Mouse (Mus musculus) liver, embryonic 16.5 days (tissue): Measurements from ENCODE around the gene Ildr2. TPM values are rescaled to one million over a fixed set of nuclear protein-coding genes. Genes with fewer than 3 reads are reported as not detected.

Source experiments
- ATAC-seq: fragments of 200-750 bp; cut with Nextera tagmentation; 2 replicates; pipeline ENCODE4 v1.8.0; 2017; ENCODE audit warnings: low read depth, mild to moderate bottlenecking, moderate number of reproducible peaks, moderate library complexity
- H3K27ac ChIP-seq: fragments of 300-500 bp; sonication (generic); 2 replicates; pipeline ENCODE4 v1.5.1; 2014; ENCODE audit warnings: mild to moderate bottlenecking, low read length
- H3K27me3 ChIP-seq: fragments of 300-500 bp; sonication (generic); 2 replicates; pipeline ENCODE4 v1.6.1; 2014; ENCODE audit warnings: low read depth, low read length, mixed read lengths; ENCODE audit not compliant: control insufficient read depth, insufficient read depth
- H3K36me3 ChIP-seq: fragments of 300-500 bp; sonication (generic); 2 replicates; pipeline ENCODE4 v1.6.1; 2014; ENCODE audit warnings: mild to moderate bottlenecking; ENCODE audit not compliant: control insufficient read depth, insufficient read depth
- H3K4me1 ChIP-seq: fragments of 300-500 bp; sonication (generic); 2 replicates; pipeline ENCODE4 v1.6.1; 2014; ENCODE audit warnings: low read depth, low read length, mixed read lengths; ENCODE audit not compliant: control insufficient read depth
- H3K4me2 ChIP-seq: fragments of 300-500 bp; sonication (generic); 2 replicates; pipeline ENCODE4 v1.6.1; 2014; ENCODE audit warnings: low read depth, low read length, mixed read lengths
- H3K4me3 ChIP-seq: fragments of 300-500 bp; sonication (generic); 2 replicates; pipeline ENCODE4 v1.5.1; 2014; ENCODE audit warnings: low read depth, mild to moderate bottlenecking, low read length
- H3K9ac ChIP-seq: fragments of 300-500 bp; sonication (generic); 2 replicates; pipeline ENCODE4 v1.6.1; 2014; ENCODE audit warnings: low read depth, low read length
- H3K9me3 ChIP-seq: fragments of 300-500 bp; sonication (generic); replicated peaks from 2 replicates; pipeline ENCODE4 v1.6.1; 2016; ENCODE audit warnings: low read length; ENCODE audit not compliant: control insufficient read depth
- WGBS: fragments of 180-500 bp; shearing (Covaris S2); extraction: QIAGEN DNeasy Blood & Tissue Kit; methylation state at CpG from one replicate; pipeline ENCODE4 v1.1.7; 2014; ENCODE audit not compliant: insufficient replicate concordance; 5-methylcytosine and 5-hydroxymethylcytosine counted together
- polyA plus RNA-seq: library from polyadenylated mRNA; unstranded; fragments of >200 nt; fragmentation: Nextera tagmentation; extraction: Ambion mirVana; gene quantifications from 2 replicates; pipeline ENCODE4 v1.2.1, GENCODE M21; 2015

Gene Ildr2
- polyA plus RNA-seq, 1 experiment from 2014 or later: 0.04 TPM

DNA sequence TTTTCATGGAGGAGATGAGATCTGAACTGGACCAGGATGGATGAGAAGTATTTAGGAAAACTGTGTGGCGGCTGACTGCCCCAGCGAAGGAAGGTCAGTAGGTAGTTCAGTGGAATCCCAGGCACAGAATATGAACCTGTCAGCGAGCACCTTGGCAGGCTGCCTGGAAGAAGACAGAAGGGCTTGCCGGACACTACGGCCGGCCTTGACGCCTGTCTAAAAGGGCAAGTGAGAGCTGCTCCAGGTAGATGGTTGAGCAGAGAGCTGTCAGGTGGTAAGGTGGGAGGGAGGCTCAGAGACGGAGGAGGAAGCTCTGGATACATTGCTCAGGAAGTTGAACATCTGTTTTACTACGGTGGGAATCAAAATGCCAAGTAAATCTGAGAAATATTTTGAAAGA is 42.4 kb downstream of the Ildr2 start:
- no peaks in the 10 kb centered on the region for H3K9me3 ChIP-seq
- no peaks in the 10 kb centered on the region for H3K36me3 ChIP-seq
- no peak overlapping the region for H3K4me2 ChIP-seq
- no peak for ATAC-seq
- no peak overlapping the region for H3K27ac ChIP-seq
- H3K9ac ChIP-seq: no peak overlapping the region
- H3K27me3 ChIP-seq: no peaks in the 10 kb centered on the region
- H3K4me3 ChIP-seq: no peak overlapping the region
- WGBS: 73% methylated on average over 9 of the region's 9 CpGs
- no peaks in the 10 kb centered on the region for H3K4me1 ChIP-seq

DNA sequence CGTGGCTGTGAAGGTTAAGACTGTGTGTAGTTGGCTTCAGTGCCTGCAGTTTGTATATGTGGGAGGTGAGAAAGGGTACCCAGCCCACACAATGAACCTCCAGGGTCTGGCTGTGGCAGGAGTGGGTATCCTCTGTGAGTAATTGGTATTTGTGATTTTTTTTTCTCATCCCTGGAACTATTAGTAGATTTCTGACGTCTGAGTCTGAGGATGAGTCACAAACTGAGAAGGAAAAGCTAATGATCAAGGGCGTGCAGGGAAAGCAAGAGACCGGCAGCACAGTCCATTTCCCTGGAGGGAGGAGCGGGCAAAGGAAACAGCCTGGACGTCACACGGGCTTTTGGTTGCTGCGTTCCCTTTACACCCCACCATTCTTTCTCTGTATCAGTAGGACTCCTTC is 43.0 kb downstream of the Ildr2 start:
- H3K27me3 ChIP-seq: no peaks in the 10 kb centered on the region
- H3K4me2 ChIP-seq: no peak overlapping the region
- no peaks in the 10 kb centered on the region for H3K36me3 ChIP-seq
- no peaks in the 10 kb centered on the region for H3K4me1 ChIP-seq
- H3K27ac ChIP-seq: no peak overlapping the region
- H3K4me3 ChIP-seq: no peak overlapping the region
- no peak for ATAC-seq
- no peak overlapping the region for H3K9ac ChIP-seq
- 56% methylated on average over 8 of the region's 8 CpGs for WGBS
- no peaks in the 10 kb centered on the region for H3K9me3 ChIP-seq

DNA sequence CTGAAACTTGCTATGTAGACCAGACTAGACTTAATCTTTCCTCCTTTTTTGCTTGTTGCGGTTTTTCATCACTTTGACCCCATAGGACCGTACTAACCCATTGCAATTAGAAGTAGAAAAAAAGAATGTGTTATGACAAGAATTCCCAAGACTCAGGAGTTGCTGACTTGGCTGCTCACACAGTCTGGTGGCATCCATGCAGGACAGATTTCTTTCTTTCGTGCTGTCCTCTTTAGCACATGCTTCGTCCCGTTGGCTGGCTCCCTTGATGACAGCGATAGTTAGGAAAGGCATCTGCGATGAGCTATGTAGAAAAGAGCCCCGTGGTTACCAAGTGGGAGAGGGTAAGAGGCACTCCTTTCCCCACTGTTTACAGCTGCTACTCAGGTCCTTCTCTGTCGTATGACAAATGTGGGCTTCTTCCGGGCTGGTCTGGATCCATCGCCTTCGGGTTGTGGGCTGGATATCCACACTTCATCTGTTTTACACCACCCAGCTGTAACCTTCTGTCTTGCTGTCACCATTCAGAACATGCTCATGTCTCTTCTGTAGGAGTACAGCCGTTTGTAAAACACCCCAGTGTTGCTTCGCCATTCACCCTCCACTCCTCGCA is 43.7 kb downstream of the Ildr2 start:
- ATAC-seq: no peak
- Histone ChIP-seq H3K9me3 (no peaks in the 10 kb centered on the region), H3K9ac (no peak overlapping the region), H3K27me3 (no peaks in the 10 kb centered on the region), H3K27ac (no peak overlapping the region), H3K4me1 (no peaks in the 10 kb centered on the region), H3K4me2 (no peak overlapping the region), H3K4me3 (no peak overlapping the region), H3K36me3 (no peaks in the 10 kb centered on the region)
- 60% methylated on average over 15 of the region's 15 CpGs for WGBS

GRCm38 (mm10) chr1:166298884-166299283 is 44.9 kb downstream of the Ildr2 start:
- Histone ChIP-seq H3K36me3 (no peaks in the 10 kb centered on the region), H3K9ac (no peak overlapping the region), H3K27ac (no peak overlapping the region), H3K27me3 (no peaks in the 10 kb centered on the region), H3K4me1 (no peaks in the 10 kb centered on the region), H3K9me3 (no peaks in the 10 kb centered on the region), H3K4me2 (no peak overlapping the region), H3K4me3 (no peak overlapping the region)
- WGBS: 63% methylated on average over 2 of the region's 2 CpGs
- ATAC-seq: no peak

- Histone ChIP-seq H3K9me3 (no peaks in the 10 kb centered on the region), H3K4me1 (no peaks in the 10 kb centered on the region), H3K9ac (no peak overlapping the region), H3K27ac (no peak overlapping the region), H3K36me3 (no peaks in the 10 kb centered on the region), H3K4me3 (no peak overlapping the region), H3K4me2 (no peak overlapping the region), H3K27me3 (no peaks in the 10 kb centered on the region)
- no peak for ATAC-seq
- 38% methylated on average over 8 of the region's 8 CpGs for WGBS
Observed at GRCm38 (mm10) chr1:166299821-166300220, 45.9 kb downstream of the Ildr2 start.

DNA sequence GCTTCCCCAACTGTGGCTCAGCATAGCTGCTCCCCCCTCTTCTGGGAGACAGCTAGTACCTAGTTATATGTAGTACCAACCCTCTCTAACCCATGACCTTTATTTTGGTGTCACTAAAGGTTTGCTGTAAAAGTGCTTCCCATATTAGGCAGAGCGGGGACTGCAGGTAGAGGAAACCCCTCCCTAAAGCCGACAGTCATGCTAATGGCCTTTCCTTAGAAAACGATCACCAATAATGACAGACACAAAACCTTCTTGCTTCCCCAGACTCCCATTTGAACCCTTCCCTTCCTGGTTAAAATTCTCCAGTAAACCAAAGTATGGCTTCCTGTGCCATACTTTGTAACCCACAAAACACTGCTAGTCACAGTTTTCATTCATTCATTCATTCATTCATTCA is 46.6 kb downstream of the Ildr2 start:
- Histone ChIP-seq H3K4me2 (no peak overlapping the region), H3K27me3 (no peaks in the 10 kb centered on the region), H3K36me3 (no peaks in the 10 kb centered on the region), H3K9ac (no peak overlapping the region), H3K4me1 (no peaks in the 10 kb centered on the region), H3K27ac (no peak overlapping the region), H3K9me3 (no peaks in the 10 kb centered on the region), H3K4me3 (no peak overlapping the region)
- WGBS: 62% methylated on average over 3 of the region's 3 CpGs
- ATAC-seq: no peak

- Histone ChIP-seq H3K4me2 (no peak overlapping the region), H3K27ac (no peak overlapping the region), H3K9me3 (no peaks in the 10 kb centered on the region), H3K9ac (no peak overlapping the region), H3K4me1 (no peaks in the 10 kb centered on the region), H3K27me3 (peaks cover 22% of the 10 kb centered on the region), H3K36me3 (no peaks in the 10 kb centered on the region), H3K4me3 (no peak overlapping the region)
- ATAC-seq: no peak
- 59% methylated on average over 8 of the region's 8 CpGs for WGBS
Observed at GRCm38 (mm10) chr1:166304352-166305240, 50.7 kb downstream of the Ildr2 start.

GRCm38 (mm10) chr1:166308471-166308850 is 54.5 kb downstream of the Ildr2 start:
- peak overlapping the region; percentile 20; the same call in 1 of the 2 replicates for H3K4me3 ChIP-seq
- 15% methylated on average over 5 of the region's 5 CpGs for WGBS
- H3K27ac ChIP-seq: no peak overlapping the region
- H3K4me1 ChIP-seq: no peaks in the 10 kb centered on the region
- no peak for ATAC-seq
- no peak overlapping the region for H3K4me2 ChIP-seq
- H3K9ac ChIP-seq: no peak overlapping the region
- no peaks in the 10 kb centered on the region for H3K36me3 ChIP-seq
- no peaks in the 10 kb centered on the region for H3K9me3 ChIP-seq
- peaks cover 24% of the 10 kb centered on the region for H3K27me3 ChIP-seq
